Mouse (Mus musculus) kidney, postnatal 36 days (tissue): Measurements from ENCODE around the gene Eme2.

Experiments
- DNase-seq, 2 experiments: peaks; one replicate each; pipeline ENCODE4 v3.0.0; 2021 to 2022; ENCODE audit warnings: mixed read lengths in 2 of 2

Gene Eme2

GRCm38 (mm10) chr17:24874405-24874745 lies 20.5 kb downstream of the Eme2 start:
- no peak for DNase-seq

- DNase-seq = no peak
Observed at GRCm38 (mm10) chr17:24873695-24874404, 21.0 kb downstream of the Eme2 start.

GRCm38 (mm10) chr17:24867914-24868313 lies 27.0 kb downstream of the Eme2 start:
- no peak for DNase-seq

GRCm38 (mm10) chr17:24865776-24866175 lies 29.1 kb downstream of the Eme2 start, which contains the start of gene Igfals:
Igfals (plus strand) TSS chr17:24865997.
- no peak for DNase-seq

GRCm38 (mm10) chr17:24861785-24862184 lies 33.1 kb downstream of the Eme2 start:
- DNase-seq = no peak

GRCm38 (mm10) chr17:24860076-24860475 lies 34.8 kb downstream of the Eme2 start:
- no peak for DNase-seq

GRCm38 (mm10) chr17:24858967-24859366 lies 35.9 kb downstream of the Eme2 start:
- peak in 1 of 2 experiments; percentile 26 for DNase-seq

- peak; percentile 88 to 93 for DNase-seq
Observed at GRCm38 (mm10) chr17:24857831-24858470, 36.9 kb downstream of the Eme2 start.

- DNase-seq = peak in 1 of 2 experiments; percentile 10
Observed at GRCm38 (mm10) chr17:24856589-24856988, 38.3 kb downstream of the Eme2 start.

- DNase-seq = peak; percentile 45 to 60
Observed at GRCm38 (mm10) chr17:24855838-24856464, 38.9 kb downstream of the Eme2 start.

- no peak for DNase-seq
Observed at GRCm38 (mm10) chr17:24851381-24852125, 43.3 kb downstream of the Eme2 start.

- DNase-seq = no peak
Observed at GRCm38 (mm10) chr17:24850773-24851127, 44.1 kb downstream of the Eme2 start.

GRCm38 (mm10) chr17:24850065-24850772 lies 44.7 kb downstream of the Eme2 start, which contains the start of gene Fahd1:
Fahd1 (minus strand) TSS chr17:24850364.
- DNase-seq = peak; percentile 97 to 99

- DNase-seq = no peak
Observed at GRCm38 (mm10) chr17:24849733-24850064, 45.2 kb downstream of the Eme2 start.

- DNase-seq = peak; percentile 52 to 80
Observed at GRCm38 (mm10) chr17:24848600-24849031, 46.3 kb downstream of the Eme2 start.

- peak; percentile 74 to 85 for DNase-seq
Observed at GRCm38 (mm10) chr17:24847386-24847785, 47.5 kb downstream of the Eme2 start.

- DNase-seq = no peak
Observed at GRCm38 (mm10) chr17:24844525-24844924, 50.4 kb downstream of the Eme2 start.

GRCm38 (mm10) chr17:24842631-24843030 lies 52.3 kb downstream of the Eme2 start:
- DNase-seq = peak; percentile 53 to 62

- DNase-seq = peak; percentile 71 to 81
Observed at GRCm38 (mm10) chr17:24841133-24841532, 53.8 kb downstream of the Eme2 start.

GRCm38 (mm10) chr17:24840341-24840740 lies 54.5 kb downstream of the Eme2 start:
- DNase-seq = no peak

GRCm38 (mm10) chr17:24839842-24840241 lies 55.0 kb downstream of the Eme2 start, which contains the start of gene Hagh:
Hagh (plus strand) TSS chr17:24840143.
- DNase-seq = no peak
